Mouse (Mus musculus) urinary bladder, postnatal 36 days (tissue): ENCODE data around the gene Erbb3.

Experiments
- DNase-seq, 2 experiments: peaks; one replicate each; pipeline ENCODE4 v3.0.0; 2022; ENCODE audit warnings: low spot score in 2 of 2, mixed read lengths in 1 of 2

Erbb3 gene

GRCm38 (mm10) chr10:128612433-128613153 lies 23.1 kb upstream of the Erbb3 start:
- DNase-seq: peak; percentile 62 to 75

GRCm38 (mm10) chr10:128606483-128606882 lies 17.0 kb upstream of the Erbb3 start:
- no peak for DNase-seq

- no peak for DNase-seq
Observed at GRCm38 (mm10) chr10:128602470-128603128, 13.1 kb upstream of the Erbb3 start.

GRCm38 (mm10) chr10:128601499-128601898 lies 12.0 kb upstream of the Erbb3 start:
- no peak for DNase-seq

- no peak for DNase-seq
Observed at GRCm38 (mm10) chr10:128598476-128598875, 9.0 kb upstream of the Erbb3 start.

GRCm38 (mm10) chr10:128592797-128593196 lies 3.3 kb upstream of the Erbb3 start:
- no peak for DNase-seq

GRCm38 (mm10) chr10:128591436-128591835 lies 2.0 kb upstream of the Erbb3 start:
- no peak for DNase-seq

- peak; percentile 48 to 63 for DNase-seq
Observed at GRCm38 (mm10) chr10:128590193-128590690, 790 bp upstream of the Erbb3 start.

- DNase-seq: peak in 1 of 2 experiments; percentile 50
Observed at GRCm38 (mm10) chr10:128588775-128589463, 533 bp downstream of the Erbb3 start.

GRCm38 (mm10) chr10:128588136-128588535 lies 1.3 kb downstream of the Erbb3 start:
- no peak for DNase-seq

- DNase-seq: no peak
Observed at GRCm38 (mm10) chr10:128587697-128588096, 1.8 kb downstream of the Erbb3 start.

- no peak for DNase-seq
Observed at GRCm38 (mm10) chr10:128587120-128587519, 2.3 kb downstream of the Erbb3 start.

- no peak for DNase-seq
Observed at GRCm38 (mm10) chr10:128586546-128586945, 2.9 kb downstream of the Erbb3 start.

- DNase-seq: peak; percentile 72 to 73
Observed at GRCm38 (mm10) chr10:128584386-128584785, 5.1 kb downstream of the Erbb3 start.

- DNase-seq: peak; percentile 35 to 61
Observed at GRCm38 (mm10) chr10:128583644-128584043, 5.8 kb downstream of the Erbb3 start.

GRCm38 (mm10) chr10:128579731-128580130 lies 9.7 kb downstream of the Erbb3 start:
- no peak for DNase-seq

- no peak for DNase-seq
Observed at GRCm38 (mm10) chr10:128579298-128579697, 10.2 kb downstream of the Erbb3 start.

- DNase-seq: no peak
Observed at GRCm38 (mm10) chr10:128578330-128578729, 11.1 kb downstream of the Erbb3 start.

- no peak for DNase-seq
Observed at GRCm38 (mm10) chr10:128575063-128575462, 14.4 kb downstream of the Erbb3 start.

- peak; percentile 96 to 99 for DNase-seq
Observed at GRCm38 (mm10) chr10:128565788-128566531, 23.5 kb downstream of the Erbb3 start, which contains the start of gene Pa2g4. Gene Pa2g4, minus strand, starts transcription at chr10:128565987.

GRCm38 (mm10) chr10:128565206-128565787 lies 24.2 kb downstream of the Erbb3 start:
- peak; percentile 25 to 29 for DNase-seq
